Mouse (Mus musculus): ENCODE measurements around the gene Fam228a.
"Not testable (repeated sequence)": the region's sequence is repeated elsewhere in the genome, so short reads cannot be mapped to it uniquely, and the experiment has no call there.

Gene Fam228a

GRCm38 (mm10) chr12:4738031-4738576 is at the start of gene Fam228a:
Gene Fam228a (minus strand): TSS chr12:4738430.
- no peak for DNase-seq

GRCm38 (mm10) chr12:4784466-4784865 is 46.2 kb upstream of the Fam228a start:
- no peak for DNase-seq

GRCm38 (mm10) chr12:4783598-4783997 is 45.4 kb upstream of the Fam228a start:
- DNase-seq = no peak

- DNase-seq = peak; percentile 46
These were observed 43.6 kb upstream of the Fam228a start for GRCm38 (mm10) chr12:4781725-4782404.

GRCm38 (mm10) chr12:4781270-4781669 is 43.0 kb upstream of the Fam228a start:
- no peak for DNase-seq

- no peak for DNase-seq
These were observed 42.0 kb upstream of the Fam228a start for GRCm38 (mm10) chr12:4780245-4780644.

- no peak for DNase-seq
These were observed 39.5 kb upstream of the Fam228a start for GRCm38 (mm10) chr12:4777734-4778133.

GRCm38 (mm10) chr12:4775588-4775949 is 37.3 kb upstream of the Fam228a start:
- DNase-seq = no peak

- DNase-seq = no peak
These were observed 36.8 kb upstream of the Fam228a start for GRCm38 (mm10) chr12:4774895-4775587.

- no peak for DNase-seq
These were observed 31.1 kb upstream of the Fam228a start for GRCm38 (mm10) chr12:4769333-4769723.

GRCm38 (mm10) chr12:4768492-4769332 is 30.5 kb upstream of the Fam228a start, which contains the start of the genes Pfn4 and Fam228b:
Gene Pfn4 (plus strand): TSS chr12:4769022.
Gene Fam228b (minus strand): TSS chr12:4769267.
- DNase-seq = peak; percentile 99 to 100

- no peak for DNase-seq
These were observed 18.8 kb upstream of the Fam228a start for GRCm38 (mm10) chr12:4757060-4757459.

GRCm38 (mm10) chr12:4754451-4754850 is 16.2 kb upstream of the Fam228a start:
- DNase-seq = not testable (repeated sequence)

GRCm38 (mm10) chr12:4744486-4744885 is 6.3 kb upstream of the Fam228a start:
- DNase-seq = no peak

- DNase-seq = no peak
These were observed 4.0 kb upstream of the Fam228a start for GRCm38 (mm10) chr12:4742183-4742582.

- DNase-seq = no peak
These were observed 2.6 kb upstream of the Fam228a start for GRCm38 (mm10) chr12:4740823-4741222.

- DNase-seq = no peak
These were observed 5.9 kb downstream of the Fam228a start for GRCm38 (mm10) chr12:4732332-4732731.

- DNase-seq = no peak
These were observed 6.6 kb downstream of the Fam228a start for GRCm38 (mm10) chr12:4731629-4732028.

- no peak for DNase-seq
These were observed 9.1 kb downstream of the Fam228a start for GRCm38 (mm10) chr12:4729165-4729564.

GRCm38 (mm10) chr12:4719762-4720754 is 18.2 kb downstream of the Fam228a start:
- no peak for DNase-seq

GRCm38 (mm10) chr12:4719066-4719761 is 19.0 kb downstream of the Fam228a start:
- DNase-seq = no peak

Data from cerebellum, postnatal 25 days (tissue).